Mouse (Mus musculus) C2C12 (cell line): ENCODE results near the gene Cd300ld3. TPM values are rescaled to one million over a fixed set of nuclear protein-coding genes. Genes with fewer than 3 reads are reported as not detected.

Experiments used
- H3K27me3 ChIP-seq: one replicate; pipeline ENCODE4 v1.6.1; 2011; ENCODE audit not compliant: control insufficient read depth, insufficient read depth, insufficient read length
- H3K36me3 ChIP-seq: one replicate; pipeline ENCODE4 v1.6.1; 2011; ENCODE audit not compliant: control insufficient read depth, insufficient read depth
- H3K4me3 ChIP-seq: one replicate; pipeline ENCODE4 v1.5.1; 2011; ENCODE audit warnings: mild to moderate bottlenecking, control low read depth; ENCODE audit not compliant: poor library complexity, insufficient read depth, severe bottlenecking
- H3K79me2 ChIP-seq: one replicate; pipeline ENCODE4 v1.6.1; 2011; ENCODE audit not compliant: control insufficient read depth, insufficient read depth
- H3K79me3 ChIP-seq: one replicate; pipeline ENCODE4 v1.6.1; 2011; ENCODE audit warnings: low read depth, control low read depth
- H3ac ChIP-seq: one replicate; pipeline ENCODE3; 2011; ENCODE audit warnings: low read depth; ENCODE audit not compliant: control insufficient read depth, insufficient read length
- CEBPB ChIP-seq: IDR thresholded peaks from one replicate; pipeline ENCODE4 v1.6.1; 2011; ENCODE audit warnings: low read depth, mild to moderate bottlenecking, control low read depth, moderate library complexity
- CTCF ChIP-seq: IDR thresholded peaks from one replicate; pipeline ENCODE4 v1.5.1; 2011; ENCODE audit not compliant: control insufficient read depth, insufficient read depth, insufficient read length
- FOSL1 ChIP-seq: IDR thresholded peaks from one replicate; pipeline ENCODE4 v1.8.0; 2011; ENCODE audit warnings: mild to moderate bottlenecking, low read length; ENCODE audit not compliant: poor library complexity, insufficient read depth, severe bottlenecking
- MAX ChIP-seq: IDR thresholded peaks from one replicate; pipeline ENCODE4 v1.6.1; 2011; ENCODE audit warnings: mild to moderate bottlenecking, control low read depth
- MYOD1 ChIP-seq: IDR thresholded peaks from one replicate; pipeline ENCODE4 v1.6.1; 2011; ENCODE audit warnings: low read depth; ENCODE audit not compliant: control insufficient read depth, insufficient read length
- MYOG ChIP-seq: IDR thresholded peaks from one replicate; pipeline ENCODE4 v1.6.1; 2011; ENCODE audit not compliant: control insufficient read depth, insufficient read length; ENCODE audit errors: extremely low read depth
- USF1 ChIP-seq: IDR thresholded peaks from one replicate; pipeline ENCODE4 v1.6.1; 2011; ENCODE audit warnings: low read depth, mild to moderate bottlenecking, control low read depth, moderate library complexity
- polyA plus RNA-seq: library from polyadenylated mRNA; unstranded; fragments of >200 nt; fragmentation: generic; extraction: Trizol; gene quantifications from one replicate; pipeline ENCODE4 v1.2.1, GENCODE M21; 2012; ENCODE audit warnings: missing spikeins

Cd300ld3 gene
- polyA plus RNA-seq, 1 experiment, result not detected

- Histone ChIP-seq H3K79me2 (no peaks in the 10 kb centered on the region), H3K4me3 (no peak overlapping the region), H3K27me3 (no peaks in the 10 kb centered on the region), H3ac (no peak overlapping the region), H3K79me3 (no peaks in the 10 kb centered on the region), H3K36me3 (no peaks in the 10 kb centered on the region)
- TF ChIP-seq MYOD1 (no peak), USF1 (no peak), MYOG (no peak), FOSL1 (no peak), MAX (no peak), CTCF (no peak), CEBPB (no peak)
Observed at GRCm38 (mm10) chr11:115066768-115067167, 18.6 kb upstream of the Cd300ld3 start.

GRCm38 (mm10) chr11:115062077-115062476 lies 13.9 kb upstream of the Cd300ld3 start, which contains the start of gene Cd300e:
Cd300e (minus strand) TSS chr11:115062177.
- no peaks in the 10 kb centered on the region for H3K27me3 ChIP-seq
- H3ac ChIP-seq, result no peak within 1 kb of the TSS
- no peaks in the 10 kb centered on the region for H3K36me3 ChIP-seq
- no peaks in the 10 kb centered on the region for H3K79me3 ChIP-seq
- TF ChIP-seq MYOG (no peak), USF1 (no peak), FOSL1 (no peak), CTCF (no peak), MYOD1 (no peak), CEBPB (no peak), MAX (no peak)
- no peaks in the 10 kb centered on the region for H3K79me2 ChIP-seq
- H3K4me3 ChIP-seq, result no peak within 1 kb of the TSS

DNA sequence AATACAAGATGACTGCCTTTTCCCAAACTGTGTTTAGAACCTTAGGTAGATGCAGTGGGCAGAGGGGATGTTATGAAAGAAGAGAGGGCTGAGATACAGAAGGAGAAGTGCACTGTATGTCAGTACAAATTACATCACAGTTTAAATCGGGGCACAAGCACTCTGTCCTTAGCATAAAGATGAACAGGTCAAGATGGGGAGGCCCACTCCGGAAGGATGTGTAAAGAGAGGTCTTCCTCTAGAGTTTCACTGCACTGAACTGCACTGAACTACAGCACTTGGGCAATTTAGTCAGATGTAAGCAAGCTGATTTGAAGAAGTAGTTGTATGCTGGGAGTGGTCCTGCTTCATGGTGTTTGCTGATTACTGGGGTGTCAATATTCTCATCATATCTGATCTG lies 11.6 kb upstream of the Cd300ld3 start:
- Histone ChIP-seq H3K27me3 (no peaks in the 10 kb centered on the region), H3K4me3 (no peak overlapping the region), H3K36me3 (no peaks in the 10 kb centered on the region), H3ac (no peak overlapping the region), H3K79me3 (no peaks in the 10 kb centered on the region), H3K79me2 (no peaks in the 10 kb centered on the region)
- TF ChIP-seq MAX (no peak), USF1 (no peak), MYOD1 (no peak), CEBPB (no peak), MYOG (no peak), FOSL1 (no peak), CTCF (no peak)

DNA sequence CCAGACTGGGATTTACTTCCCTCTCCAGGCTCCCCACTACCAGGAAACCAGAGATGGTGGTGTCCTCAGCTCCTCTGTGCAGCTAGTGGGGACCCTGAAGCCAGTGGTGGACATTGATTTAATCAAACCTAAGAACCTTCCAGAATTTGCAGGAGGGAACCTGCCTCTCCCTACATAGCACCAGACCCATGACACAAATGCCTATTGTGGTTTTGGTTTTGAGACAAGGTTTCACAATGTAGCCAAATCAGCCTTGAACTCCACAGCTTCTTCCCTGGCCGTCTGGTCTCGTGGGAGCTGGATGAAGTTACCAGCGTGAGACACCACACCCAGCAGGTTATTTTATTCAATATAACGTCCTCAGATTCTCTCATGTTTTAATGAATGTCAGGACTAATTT lies 10.5 kb upstream of the Cd300ld3 start:
- H3K79me2 ChIP-seq, result no peaks in the 10 kb centered on the region
- H3K4me3 ChIP-seq, result no peak overlapping the region
- no peaks in the 10 kb centered on the region for H3K27me3 ChIP-seq
- H3K79me3 ChIP-seq, result no peaks in the 10 kb centered on the region
- H3K36me3 ChIP-seq, result no peaks in the 10 kb centered on the region
- no peak overlapping the region for H3ac ChIP-seq
- no peak for TF ChIP-seq CTCF
- TF ChIP-seq MYOG, result no peak
- TF ChIP-seq CEBPB, result no peak
- TF ChIP-seq FOSL1, result no peak
- no peak for TF ChIP-seq USF1
- TF ChIP-seq MYOD1, result no peak
- no peak for TF ChIP-seq MAX

- Histone ChIP-seq H3K79me3 (no peaks in the 10 kb centered on the region), H3K36me3 (no peaks in the 10 kb centered on the region), H3K4me3 (no peak overlapping the region), H3K79me2 (no peaks in the 10 kb centered on the region), H3ac (no peak overlapping the region), H3K27me3 (no peaks in the 10 kb centered on the region)
- no peak for TF ChIP-seq FOSL1
- no peak for TF ChIP-seq CEBPB
- no peak for TF ChIP-seq MYOD1
- TF ChIP-seq MYOG, result no peak
- no peak for TF ChIP-seq CTCF
- no peak for TF ChIP-seq MAX
- TF ChIP-seq USF1, result no peak
Observed at GRCm38 (mm10) chr11:115054537-115054936, 6.3 kb upstream of the Cd300ld3 start.

DNA sequence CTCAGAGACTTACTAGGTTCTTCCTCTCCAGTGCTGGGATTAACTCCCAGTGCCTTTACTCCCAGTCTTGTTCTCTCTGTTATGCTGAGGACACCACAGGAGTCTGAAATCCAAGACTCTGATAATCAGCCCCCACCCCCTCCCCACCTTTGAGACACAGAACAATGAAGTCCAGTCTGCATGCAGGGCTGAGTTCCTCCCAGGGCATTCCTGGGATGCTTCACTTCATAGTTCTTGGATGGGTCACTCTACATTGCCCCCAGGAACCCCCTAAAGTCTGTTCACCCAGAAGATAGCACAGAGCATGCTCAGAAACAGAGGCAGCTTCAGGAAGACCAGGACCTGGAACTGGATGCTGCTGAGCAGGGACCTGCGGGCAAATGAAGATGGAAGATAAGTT lies 4.8 kb upstream of the Cd300ld3 start:
- TF ChIP-seq CTCF (no peak), MAX (no peak), CEBPB (no peak), MYOD1 (no peak), MYOG (no peak), USF1 (no peak), FOSL1 (no peak)

More for the DNA sequence above, 4.8 kb upstream of the Cd300ld3 start:
- Histone ChIP-seq H3K27me3 (no peaks in the 10 kb centered on the region), H3K4me3 (no peak overlapping the region), H3ac (no peak overlapping the region), H3K36me3 (no peaks in the 10 kb centered on the region), H3K79me2 (no peaks in the 10 kb centered on the region), H3K79me3 (no peaks in the 10 kb centered on the region)
